Mouse (Mus musculus): ENCODE data around the gene Gfap. TPM values are rescaled to one million over a fixed set of nuclear protein-coding genes. Genes with fewer than 3 reads are reported as not detected.

Gfap gene
- total RNA-seq (2014; rRNA removed; ENCODE audit: low replicate concordance) (0.46 TPM in 1 of 2 replicates, not detected in the other), polyA plus RNA-seq (2015; fragmentation: Nextera tagmentation; extraction: Ambion mirVana) (0.04 and 0.10 TPM in 2 replicates)

GRCm38 (mm10) chr11:102900763-102901162 is at the start of gene Gfap:
Gfap (minus strand) TSS chr11:102900912.
- TF ChIP-seq CTCF (IDR thresholded peaks at IDR 0.05; ENCODE audit: low read depth) = peak; percentile 97
- TF ChIP-seq EP300 (IDR thresholded peaks at IDR 0.05; ENCODE audit: low read depth) = no peak
- Histone ChIP-seq H3K9ac (replicated peaks; ENCODE audit: low read depth, low read length) (no peak within 1 kb of the TSS), H3K27me3 (ENCODE audit: control insufficient read depth, insufficient read depth, low read length) (0 out of 2 replicates have a peak, but pooled peaks cover 11% of the 10 kb centered on the region), H3K27ac (ENCODE audit: low read depth) (no peak within 1 kb of the TSS), H3K4me3 (ENCODE audit: low read depth, low read length) (no peak within 1 kb of the TSS), H3K9me3 (replicated peaks; ENCODE audit: control insufficient read depth, low read length) (no peaks in the 10 kb centered on the region), H3K4me1 (ENCODE audit: control insufficient read depth, insufficient read depth) (no peaks in the 10 kb centered on the region), H3K4me2 (ENCODE audit: low read depth, low read length) (peak within 1 kb of the TSS; percentile 14; the same call in 1 of the 2 replicates), H3K36me3 (replicated peaks; ENCODE audit: control insufficient read depth, insufficient read depth, low read length) (peaks cover 6% of the 10 kb centered on the region; the same call in 1 of the 2 replicates)
- ATAC-seq (ENCODE audit: insufficient read depth, low read depth) (peak; percentile 74; the same call in 1 of the 2 replicates), DNase-seq (ENCODE audit: low spot score) (peak; percentile 75)
- 9% methylated on average over 7 of the region's 7 CpGs for WGBS

- peak overlapping the region; percentile 50 for H3K9ac ChIP-seq (replicated peaks; ENCODE audit: low read depth, low read length)
- DNase-seq (ENCODE audit: low spot score) (no peak), ATAC-seq (ENCODE audit: insufficient read depth, low read depth) (0 out of 2 replicates have a peak, but pooled peaks have one; percentile 36)
- no peaks in the 10 kb centered on the region for H3K9me3 ChIP-seq (replicated peaks; ENCODE audit: control insufficient read depth, low read length)
- no peaks in the 10 kb centered on the region for H3K36me3 ChIP-seq (replicated peaks; ENCODE audit: control insufficient read depth, insufficient read depth, low read length)
- peaks cover 83% of the 10 kb centered on the region for H3K27me3 ChIP-seq (ENCODE audit: control insufficient read depth, insufficient read depth, low read length)
- H3K27ac ChIP-seq (ENCODE audit: low read depth) = no peak overlapping the region
- TF ChIP-seq CTCF (IDR thresholded peaks at IDR 0.05; ENCODE audit: low read depth) = no peak
- no peak for TF ChIP-seq EP300 (IDR thresholded peaks at IDR 0.05; ENCODE audit: low read depth)
- peak overlapping the region; percentile 80 for H3K4me2 ChIP-seq (ENCODE audit: low read depth, low read length)
- 5% methylated on average over 46 of the region's 51 CpGs for WGBS
- H3K4me1 ChIP-seq (ENCODE audit: control insufficient read depth, insufficient read depth) = peaks cover 9% of the 10 kb centered on the region
- H3K4me3 ChIP-seq (ENCODE audit: low read depth, low read length) = peak overlapping the region; percentile 54
Observed at GRCm38 (mm10) chr11:102948043-102948961, 47.6 kb upstream of the Gfap start.

GRCm38 (mm10) chr11:102946992-102947343 is 46.3 kb upstream of the Gfap start:
- TF ChIP-seq CTCF (IDR thresholded peaks at IDR 0.05; ENCODE audit: low read depth) = peak; percentile 6; the same call in 1 of the 2 replicates
- TF ChIP-seq EP300 (IDR thresholded peaks at IDR 0.05; ENCODE audit: low read depth) = no peak
- peaks cover 88% of the 10 kb centered on the region for H3K27me3 ChIP-seq (ENCODE audit: control insufficient read depth, insufficient read depth, low read length)
- ATAC-seq (ENCODE audit: insufficient read depth, low read depth) = no peak

GRCm38 (mm10) chr11:102946265-102946991 is 45.7 kb upstream of the Gfap start, which contains the start of gene C1ql1:
C1ql1 (minus strand) TSS chr11:102946688.
- TF ChIP-seq CTCF (IDR thresholded peaks at IDR 0.05; ENCODE audit: low read depth) (no peak), EP300 (IDR thresholded peaks at IDR 0.05; ENCODE audit: low read depth) (no peak)
- H3K9me3 ChIP-seq (replicated peaks; ENCODE audit: control insufficient read depth, low read length) = no peaks in the 10 kb centered on the region
- H3K36me3 ChIP-seq (replicated peaks; ENCODE audit: control insufficient read depth, insufficient read depth, low read length) = no peaks in the 10 kb centered on the region
- peak within 1 kb of the TSS; percentile 31 for H3K4me3 ChIP-seq (ENCODE audit: low read depth, low read length)
- peak within 1 kb of the TSS; percentile 53 for H3K4me2 ChIP-seq (ENCODE audit: low read depth, low read length)
- H3K27ac ChIP-seq (ENCODE audit: low read depth) = no peak within 1 kb of the TSS
- 1% methylated on average over 51 of the region's 87 CpGs for WGBS
- peak; percentile 95 for ATAC-seq (ENCODE audit: insufficient read depth, low read depth)
- H3K9ac ChIP-seq (replicated peaks; ENCODE audit: low read depth, low read length) = no peak within 1 kb of the TSS
- DNase-seq (ENCODE audit: low spot score) = peak; percentile 80
- peaks cover 86% of the 10 kb centered on the region for H3K27me3 ChIP-seq (ENCODE audit: control insufficient read depth, insufficient read depth, low read length)
- peaks cover 9% of the 10 kb centered on the region for H3K4me1 ChIP-seq (ENCODE audit: control insufficient read depth, insufficient read depth)

More at GRCm38 (mm10) chr11:102946992-102947343, 46.3 kb upstream of the Gfap start:
- DNase-seq (ENCODE audit: low spot score) = no peak
- H3K9ac ChIP-seq (replicated peaks; ENCODE audit: low read depth, low read length) = no peak overlapping the region
- WGBS = 6% methylated on average over 8 of the region's 8 CpGs
- H3K4me1 ChIP-seq (ENCODE audit: control insufficient read depth, insufficient read depth) = peaks cover 9% of the 10 kb centered on the region
- H3K4me3 ChIP-seq (ENCODE audit: low read depth, low read length) = peak overlapping the region; percentile 31
- no peaks in the 10 kb centered on the region for H3K9me3 ChIP-seq (replicated peaks; ENCODE audit: control insufficient read depth, low read length)
- no peaks in the 10 kb centered on the region for H3K36me3 ChIP-seq (replicated peaks; ENCODE audit: control insufficient read depth, insufficient read depth, low read length)
- peak overlapping the region; percentile 53 for H3K4me2 ChIP-seq (ENCODE audit: low read depth, low read length)
- H3K27ac ChIP-seq (ENCODE audit: low read depth) = no peak overlapping the region

Data from heart, postnatal 0 days (tissue).